Mouse (Mus musculus): ENCODE measurements around the gene Gm28047.
A peak's percentile ranks its signal among the peaks of the same experiment; 100 is the strongest.

DNA sequence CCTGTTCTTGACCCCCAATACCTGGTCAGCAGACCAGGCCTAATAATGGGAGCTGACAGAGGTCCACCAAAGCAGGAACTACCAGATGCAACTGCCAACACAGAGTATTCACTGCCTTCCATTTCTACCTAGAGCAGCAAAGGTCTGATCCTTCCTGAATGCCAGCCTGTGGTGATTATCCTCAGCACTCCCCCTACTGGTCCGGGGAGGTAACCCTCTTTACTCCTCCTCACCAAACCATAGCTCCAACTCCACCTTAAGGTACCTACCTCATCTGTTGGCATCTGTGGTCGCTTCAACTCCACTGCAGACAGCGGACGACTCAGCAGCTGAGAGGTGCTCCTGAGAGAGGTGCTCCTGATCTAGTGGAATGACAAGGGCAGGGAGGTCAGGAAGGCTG is 40.6 kb upstream of the Gm28047 start:
- TF ChIP-seq CTCF (IDR thresholded peaks at IDR 0.05; ENCODE audit: control insufficient read depth, insufficient read depth, insufficient read length) (peak; percentile 65), MYOG (IDR thresholded peaks at IDR 0.05; ENCODE audit: control insufficient read depth, extremely low read depth, insufficient read length) (no peak), USF1 (IDR thresholded peaks at IDR 0.05; ENCODE audit: low read depth) (no peak), MAX (IDR thresholded peaks at IDR 0.05) (no peak), CEBPB (IDR thresholded peaks at IDR 0.05; ENCODE audit: low read depth) (no peak), FOSL1 (IDR thresholded peaks at IDR 0.05; ENCODE audit: insufficient read depth, low read length, poor library complexity, severe bottlenecking) (no peak)
